Mouse (Mus musculus): ENCODE results near the gene Spef1. TPM values are rescaled to one million over a fixed set of nuclear protein-coding genes. Genes with fewer than 3 reads are reported as not detected.
"Not testable (repeated sequence)": the region's sequence is repeated elsewhere in the genome, so short reads cannot be mapped to it uniquely, and the experiment has no call there.

Spef1 gene
- polyA plus RNA-seq (2012; rRNA removed): 2.4 and 2.6 TPM in 2 replicates

DNA sequence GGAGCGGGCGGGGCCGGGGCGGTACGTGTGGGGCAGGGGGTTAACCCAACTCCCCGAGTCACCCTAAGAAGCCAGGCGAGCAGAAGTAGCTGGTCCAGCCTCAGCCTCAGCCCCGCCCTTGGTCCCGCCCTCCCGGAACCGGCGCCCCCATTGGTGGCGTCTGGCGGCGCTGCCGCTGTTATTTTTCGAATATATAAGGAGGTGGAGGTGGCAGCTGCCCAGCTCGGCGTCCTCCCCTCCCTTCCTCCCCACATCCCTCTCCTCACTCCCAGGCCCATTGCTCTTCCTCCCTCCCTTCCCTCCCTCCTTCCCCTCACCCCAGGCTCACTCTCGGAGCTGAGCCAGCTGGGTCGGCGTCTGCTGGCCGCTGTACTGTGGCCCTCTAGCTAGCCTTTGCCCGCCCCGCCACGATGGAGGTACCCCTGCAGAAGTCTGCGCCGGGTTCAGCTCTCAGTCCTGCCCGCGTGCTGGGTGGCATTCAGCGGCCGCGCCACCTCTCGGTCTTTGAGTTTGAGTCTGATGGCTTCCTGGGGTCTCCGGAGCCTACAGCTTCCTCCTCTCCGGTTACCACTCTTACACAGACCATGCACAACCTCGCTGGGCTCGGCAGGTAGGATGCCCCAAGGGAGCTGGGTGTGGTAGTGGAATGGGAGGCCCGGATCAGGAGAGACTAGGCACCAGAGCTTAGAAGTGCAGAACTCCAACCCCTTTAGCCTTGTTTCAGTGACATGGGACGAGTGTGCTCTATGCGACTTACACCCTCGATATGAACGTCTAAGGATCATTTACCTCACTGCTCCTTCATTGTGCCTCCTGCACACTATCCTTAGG lies at the start of gene Spef1, which contains the start of gene Cdc25b:
Gene Spef1, minus strand, starts transcription at position 512 of the 831 bp plus-strand sequence.
Gene Cdc25b, plus strand, starts transcription at position 179 of the 831 bp plus-strand sequence.
- peak within 1 kb of the TSS; percentile 88 for H3K27ac ChIP-seq (ENCODE audit: insufficient read depth, low read length)
- H3K27me3 ChIP-seq (ENCODE audit: control insufficient read depth, insufficient read depth, low read length): no peaks in the 10 kb centered on the region
- peak within 1 kb of the TSS; percentile 94 for H3K4me3 ChIP-seq (ENCODE audit: extremely low read depth, insufficient read depth, insufficient read length)
- WGBS: 2% methylated on average over 42 of the region's 43 CpGs
- H3K4me1 ChIP-seq (ENCODE audit: control insufficient read depth, insufficient read depth, insufficient read length): peaks cover 28% of the 10 kb centered on the region; the same call in 1 of the 2 replicates
- peak; percentile 53 to 86 for DNase-seq (ENCODE audit: low read depth in 1 of 2, low spot score in 2 of 2)
- TF ChIP-seq POLR2A (IDR thresholded peaks at IDR 0.05; ENCODE audit: low read depth, low read length) (peak; percentile 43; the same call in 1 of the 2 replicates), CTCF (IDR thresholded peaks at IDR 0.05; ENCODE audit: extremely low read depth, insufficient read depth, insufficient read length, insufficient replicate concordance) (0 out of 2 replicates have a peak, but pooled peaks have one; percentile 6)
- H3K36me3 ChIP-seq (ENCODE audit: control insufficient read depth, insufficient read depth, low read length): peaks cover 3% of the 10 kb centered on the region

DNA sequence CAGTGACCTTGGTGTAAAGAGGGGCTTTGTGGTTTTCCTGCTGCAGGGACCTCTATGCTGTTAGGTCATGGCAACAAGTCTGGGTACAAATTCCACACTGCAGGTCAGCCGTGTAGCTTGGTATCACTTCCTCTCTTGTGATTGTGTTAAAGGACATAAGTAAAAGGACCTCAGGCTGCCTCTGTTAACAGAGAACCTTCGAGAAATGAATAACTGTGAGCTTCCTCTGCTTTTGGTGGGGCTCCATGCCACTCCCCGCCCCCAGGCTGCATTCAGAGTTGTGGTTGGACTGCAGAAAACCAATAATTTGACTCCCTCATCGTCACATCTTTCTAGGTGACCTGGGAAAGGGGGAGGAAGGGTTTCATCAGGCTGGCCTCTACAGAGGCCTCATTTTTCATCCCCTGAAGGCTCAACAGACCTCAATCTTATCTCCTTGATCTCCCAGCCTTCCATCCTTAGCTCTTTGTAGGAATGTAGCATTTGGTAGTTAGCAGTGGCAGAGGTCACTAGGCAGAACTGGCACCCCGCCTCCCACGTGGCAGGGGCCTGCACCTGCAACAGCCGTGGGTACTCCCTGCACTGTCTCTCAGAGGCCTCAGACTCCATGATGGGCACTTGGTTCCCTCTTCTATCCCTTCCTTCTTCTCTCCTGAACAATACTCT lies 48.0 kb upstream of the Spef1 start:
- H3K36me3 ChIP-seq (ENCODE audit: control insufficient read depth, insufficient read depth, low read length): peaks cover 12% of the 10 kb centered on the region
- H3K27me3 ChIP-seq (ENCODE audit: control insufficient read depth, insufficient read depth, low read length): no peaks in the 10 kb centered on the region
- peaks cover 14% of the 10 kb centered on the region; the same call in 1 of the 2 replicates for H3K4me1 ChIP-seq (ENCODE audit: control insufficient read depth, insufficient read depth, insufficient read length)
- peak; percentile 32 to 50 for DNase-seq (ENCODE audit: low read depth in 1 of 2, low spot score in 2 of 2)
- 0 out of 2 replicates have a peak overlapping the region, but pooled peaks have one; percentile 90 for H3K4me3 ChIP-seq (ENCODE audit: extremely low read depth, insufficient read depth, insufficient read length)
- 33% methylated on average over 7 of the region's 7 CpGs for WGBS
- no peak for TF ChIP-seq POLR2A (IDR thresholded peaks at IDR 0.05; ENCODE audit: low read depth, low read length)
- no peak for TF ChIP-seq CTCF (IDR thresholded peaks at IDR 0.05; ENCODE audit: extremely low read depth, insufficient read depth, insufficient read length, insufficient replicate concordance)
- peak overlapping the region; percentile 86 for H3K27ac ChIP-seq (ENCODE audit: insufficient read depth, low read length)

DNA sequence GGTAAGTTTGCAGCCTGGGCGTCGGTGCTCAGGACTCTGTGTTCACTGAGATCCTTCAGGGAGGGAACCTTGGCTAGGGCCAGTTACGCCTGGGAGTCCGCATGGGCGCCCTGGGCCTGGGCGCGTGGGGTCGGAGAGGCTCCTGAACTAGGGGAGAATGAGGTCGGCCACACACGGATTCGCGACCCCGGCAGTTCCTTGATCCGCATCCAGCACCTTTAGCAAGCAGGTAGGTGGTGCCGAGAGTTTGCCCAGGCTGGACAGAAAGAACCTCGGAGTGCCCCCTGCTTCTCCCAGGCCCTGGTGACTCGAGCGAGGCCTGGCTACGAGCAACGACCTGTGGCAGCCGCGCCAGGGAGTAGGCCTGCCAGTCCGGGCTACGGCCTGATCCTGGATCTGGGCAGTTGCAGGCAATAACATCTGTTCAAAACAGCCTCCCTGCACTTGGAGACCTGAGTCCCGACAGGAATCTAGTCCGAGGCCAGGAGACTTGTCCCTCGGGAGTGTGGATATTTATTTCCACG lies 47.1 kb upstream of the Spef1 start:
- Histone ChIP-seq H3K4me3 (ENCODE audit: extremely low read depth, insufficient read depth, insufficient read length) (peak overlapping the region; percentile 90), H3K27me3 (ENCODE audit: control insufficient read depth, insufficient read depth, low read length) (no peaks in the 10 kb centered on the region), H3K4me1 (ENCODE audit: control insufficient read depth, insufficient read depth, insufficient read length) (peaks cover 14% of the 10 kb centered on the region; the same call in 1 of the 2 replicates), H3K36me3 (ENCODE audit: control insufficient read depth, insufficient read depth, low read length) (peaks cover 6% of the 10 kb centered on the region), H3K27ac (ENCODE audit: insufficient read depth, low read length) (peak overlapping the region; percentile 86)
- no peak for DNase-seq (ENCODE audit: low read depth in 1 of 2, low spot score in 2 of 2)
- TF ChIP-seq POLR2A (IDR thresholded peaks at IDR 0.05; ENCODE audit: low read depth, low read length) (no peak), CTCF (IDR thresholded peaks at IDR 0.05; ENCODE audit: extremely low read depth, insufficient read depth, insufficient read length, insufficient replicate concordance) (no peak)
- 6% methylated on average over 28 of the region's 28 CpGs for WGBS

DNA sequence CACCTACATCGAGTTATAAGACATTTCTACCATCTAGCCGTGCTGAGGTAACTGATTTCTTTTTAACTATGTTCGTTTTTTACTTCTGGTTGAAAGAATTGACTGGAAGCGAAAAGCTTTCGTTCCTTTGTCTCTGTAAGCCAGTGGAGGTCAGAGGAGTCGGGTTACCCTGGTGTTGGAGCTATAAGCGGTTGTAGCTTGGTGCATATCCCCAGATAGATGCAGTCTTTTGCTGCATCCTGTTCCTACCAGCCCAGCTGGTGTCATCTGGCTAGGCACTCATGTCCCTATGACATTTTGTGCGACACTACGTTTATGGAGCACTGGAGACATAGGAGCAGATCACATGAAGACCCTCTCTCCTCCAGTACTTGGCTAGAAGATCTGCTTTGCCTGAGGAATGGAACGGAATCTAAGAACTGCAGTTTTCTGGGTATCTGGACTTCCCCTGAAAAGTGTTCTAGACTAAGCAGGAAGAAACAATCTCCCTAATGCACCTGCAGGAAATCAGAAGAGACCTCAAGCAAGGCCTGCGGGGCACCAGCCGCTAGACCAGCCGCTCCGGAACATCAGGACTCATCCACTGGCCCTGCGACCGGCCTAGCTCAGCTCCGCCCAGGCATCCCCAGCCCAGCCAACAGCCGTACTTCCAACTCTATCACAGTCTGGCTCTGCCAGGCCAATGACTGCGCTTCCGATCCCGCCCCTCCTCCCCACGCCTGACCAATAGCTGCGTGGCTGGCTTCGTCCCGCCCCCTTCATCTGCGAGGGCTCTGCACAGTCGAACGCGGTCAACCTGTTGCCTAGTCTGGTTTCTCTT lies 46.4 kb upstream of the Spef1 start, which contains the start of gene Mavs:
Gene Mavs, plus strand, starts transcription at position 757 of the 820 bp plus-strand sequence.
- Histone ChIP-seq H3K4me3 (ENCODE audit: extremely low read depth, insufficient read depth, insufficient read length) (peak within 1 kb of the TSS; percentile 90), H3K27me3 (ENCODE audit: control insufficient read depth, insufficient read depth, low read length) (no peaks in the 10 kb centered on the region), H3K27ac (ENCODE audit: insufficient read depth, low read length) (peak within 1 kb of the TSS; percentile 86), H3K4me1 (ENCODE audit: control insufficient read depth, insufficient read depth, insufficient read length) (peaks cover 14% of the 10 kb centered on the region; the same call in 1 of the 2 replicates), H3K36me3 (ENCODE audit: control insufficient read depth, insufficient read depth, low read length) (no peaks in the 10 kb centered on the region)
- WGBS: 18% methylated on average over 29 of the region's 29 CpGs
- TF ChIP-seq POLR2A (IDR thresholded peaks at IDR 0.05; ENCODE audit: low read depth, low read length) (peak; percentile 61), CTCF (IDR thresholded peaks at IDR 0.05; ENCODE audit: extremely low read depth, insufficient read depth, insufficient read length, insufficient replicate concordance) (no peak)
- DNase-seq (ENCODE audit: low read depth in 1 of 2, low spot score in 2 of 2): peak; percentile 79 to 94

DNA sequence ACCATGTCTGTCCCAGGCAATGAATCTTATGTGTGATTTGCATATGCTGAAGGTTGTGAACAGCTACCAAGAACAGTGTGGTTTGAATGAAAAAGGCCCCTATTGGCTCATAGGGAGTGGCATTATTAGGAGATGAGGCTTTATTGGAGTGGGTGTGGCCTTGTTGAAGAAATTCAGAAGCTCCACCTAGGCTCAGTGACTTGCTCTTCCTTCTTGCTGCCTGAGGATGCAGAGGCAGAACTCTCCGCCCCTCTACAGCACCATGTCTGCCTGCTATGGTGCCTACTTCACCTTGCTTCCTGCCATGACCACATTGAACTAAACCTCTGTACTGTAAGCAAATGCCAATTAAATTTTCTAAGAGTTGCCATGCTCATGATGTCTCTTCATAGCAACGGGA lies 45.5 kb upstream of the Spef1 start:
- Histone ChIP-seq H3K27ac (ENCODE audit: insufficient read depth, low read length) (no peak overlapping the region), H3K4me3 (ENCODE audit: extremely low read depth, insufficient read depth, insufficient read length) (no peak overlapping the region), H3K27me3 (ENCODE audit: control insufficient read depth, insufficient read depth, low read length) (no peaks in the 10 kb centered on the region), H3K4me1 (ENCODE audit: control insufficient read depth, insufficient read depth, insufficient read length) (peaks cover 14% of the 10 kb centered on the region; the same call in 1 of the 2 replicates), H3K36me3 (ENCODE audit: control insufficient read depth, insufficient read depth, low read length) (no peaks in the 10 kb centered on the region)
- WGBS: 75% methylated on average over 2 of the region's 2 CpGs
- TF ChIP-seq CTCF (IDR thresholded peaks at IDR 0.05; ENCODE audit: extremely low read depth, insufficient read depth, insufficient read length, insufficient replicate concordance) (no peak), POLR2A (IDR thresholded peaks at IDR 0.05; ENCODE audit: low read depth, low read length) (no peak)
- DNase-seq (ENCODE audit: low read depth in 1 of 2, low spot score in 2 of 2): peak in 1 of 2 experiments; percentile 15

DNA sequence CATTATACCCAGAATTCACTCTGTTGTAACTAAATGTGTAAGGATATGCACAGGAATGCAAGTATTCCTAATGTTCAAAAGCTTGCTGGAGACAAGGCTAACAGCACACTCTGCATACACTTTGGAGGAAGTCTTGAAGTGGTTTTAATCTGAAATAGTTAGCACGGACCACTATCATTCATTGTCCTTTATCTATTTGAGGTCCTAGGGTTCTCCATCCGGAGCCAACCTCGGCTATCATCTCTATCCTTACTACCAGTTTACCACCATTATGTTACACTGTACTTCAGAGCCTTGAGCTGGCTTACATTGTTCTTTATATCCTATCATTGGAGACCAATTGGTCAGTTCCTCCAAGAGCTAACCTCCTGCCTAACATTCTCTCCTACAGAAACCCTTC lies 40.2 kb upstream of the Spef1 start:
- no peak for DNase-seq (ENCODE audit: low read depth in 1 of 2, low spot score in 2 of 2)
- Histone ChIP-seq H3K36me3 (ENCODE audit: control insufficient read depth, insufficient read depth, low read length) (no peaks in the 10 kb centered on the region), H3K27ac (ENCODE audit: insufficient read depth, low read length) (no peak overlapping the region), H3K4me1 (ENCODE audit: control insufficient read depth, insufficient read depth, insufficient read length) (no peaks in the 10 kb centered on the region), H3K27me3 (ENCODE audit: control insufficient read depth, insufficient read depth, low read length) (no peaks in the 10 kb centered on the region), H3K4me3 (ENCODE audit: extremely low read depth, insufficient read depth, insufficient read length) (no peak overlapping the region)
- TF ChIP-seq CTCF (IDR thresholded peaks at IDR 0.05; ENCODE audit: extremely low read depth, insufficient read depth, insufficient read length, insufficient replicate concordance) (no peak), POLR2A (IDR thresholded peaks at IDR 0.05; ENCODE audit: low read depth, low read length) (no peak)
- 86% methylated on average over 3 of the region's 3 CpGs for WGBS

DNA sequence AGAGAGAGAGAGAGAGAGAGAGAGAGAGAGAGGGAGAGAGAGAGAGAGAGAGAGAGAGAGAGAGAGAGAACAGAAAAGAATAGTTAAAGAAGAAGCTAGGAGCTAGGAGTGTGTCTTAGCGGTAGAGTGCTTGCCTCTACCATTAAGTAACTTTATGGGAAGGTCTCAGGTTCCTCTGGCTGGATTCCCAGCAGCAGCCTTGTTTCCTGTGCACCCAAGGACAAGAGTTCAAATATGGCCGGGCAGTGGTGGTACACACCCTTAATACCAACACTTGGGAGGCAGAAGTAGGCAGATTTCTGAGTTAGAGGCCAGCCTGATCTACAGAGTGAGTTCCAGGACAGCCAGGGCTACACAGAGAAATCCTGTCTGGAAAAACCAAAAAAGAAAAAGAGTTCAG lies 39.6 kb upstream of the Spef1 start:
- not testable (repeated sequence) for H3K27me3 ChIP-seq (ENCODE audit: control insufficient read depth, insufficient read depth, low read length); H3K36me3 ChIP-seq (ENCODE audit: control insufficient read depth, insufficient read depth, low read length); H3K4me1 ChIP-seq (ENCODE audit: control insufficient read depth, insufficient read depth, insufficient read length); H3K27ac ChIP-seq (ENCODE audit: insufficient read depth, low read length); H3K4me3 ChIP-seq (ENCODE audit: extremely low read depth, insufficient read depth, insufficient read length); DNase-seq (ENCODE audit: low read depth in 1 of 2, low spot score in 2 of 2)
- WGBS: 64% methylated on average over 2 of the region's 2 CpGs

Measured in spleen, adult 2 months (tissue).